ENCODE assay signal across 30 mouse cellular contexts in the genomic region with DNA sequence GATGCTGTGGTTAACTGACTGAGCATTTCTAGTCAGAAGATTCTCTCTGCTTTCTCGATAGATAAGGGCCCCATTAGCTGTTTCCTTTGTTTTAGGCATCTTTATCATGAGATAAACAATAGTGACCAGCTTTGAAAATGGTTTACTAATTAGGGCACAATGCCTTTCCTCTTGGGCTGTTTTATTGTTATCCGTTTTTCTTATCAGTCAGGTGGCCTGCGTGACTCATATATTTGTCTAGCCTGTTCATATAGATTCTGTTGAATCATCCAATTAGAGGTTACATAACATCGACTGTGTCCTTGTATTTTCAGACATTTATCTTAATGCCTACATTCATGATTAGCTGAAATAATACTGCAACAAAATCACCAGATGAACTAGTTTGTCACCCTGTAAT.
DNase-seq lines count a peak whose midpoint lies in the region; ATAC-seq and TF ChIP-seq lines count a peak whose summit lies in the region.
"Had no signal": no experiment of that assay in that cellular context is flagged by ENCODE, and none has a peak within 500 bp of the region (broad histone marks: within the 10 kb centered on the region; RNA-seq: fewer than 3 reads in every experiment).

No protein-coding gene starts in this region.

- no peak overlapping the region for H3K4me2 ChIP-seq in intestine, embryonic 16.5 days (ENCODE audit: low read depth, low read length)
- H3K4me2 ChIP-seq in heart, embryonic 12.5 days: no peak overlapping the region
- H3K4me2 ChIP-seq: embryonic facial prominence, embryonic 12.5 days; embryonic facial prominence, embryonic 15.5 days; heart, embryonic 11.5 days; heart, embryonic 15.5 days; hindbrain, embryonic 13.5 days had no signal

- H3K9ac ChIP-seq in intestine, embryonic 16.5 days (ENCODE audit: low read depth, low read length): no peak overlapping the region
- H3K9ac ChIP-seq in heart, embryonic 12.5 days: no peak overlapping the region
- H3K9ac ChIP-seq: embryonic facial prominence, embryonic 12.5 days; embryonic facial prominence, embryonic 15.5 days; forebrain, postnatal 0 days; heart, embryonic 15.5 days; hindbrain, embryonic 13.5 days had no signal

- H3K27me3 ChIP-seq in intestine, embryonic 16.5 days (replicated peaks; ENCODE audit: control insufficient read depth, insufficient read depth, low read length): no peaks in the 10 kb centered on the region
- H3K27me3 ChIP-seq in heart, embryonic 12.5 days (replicated peaks): no peaks in the 10 kb centered on the region
- H3K27me3 ChIP-seq in thymus, adult 2 months (ENCODE audit: control insufficient read depth, insufficient read depth, low read length): no peaks in the 10 kb centered on the region
- H3K27me3 ChIP-seq: CH12.LX; embryonic facial prominence, embryonic 12.5 days; embryonic facial prominence, embryonic 15.5 days; heart, embryonic 15.5 days; hindbrain, embryonic 13.5 days; Patski had no signal

- H3K9me3 ChIP-seq in intestine, embryonic 16.5 days (ENCODE audit: control insufficient read depth, low read length): no peaks in the 10 kb centered on the region
- H3K9me3 ChIP-seq in heart, embryonic 12.5 days (replicated peaks): no peaks in the 10 kb centered on the region
- H3K9me3 ChIP-seq: embryonic facial prominence, embryonic 12.5 days; embryonic facial prominence, embryonic 15.5 days; heart, embryonic 15.5 days; hindbrain, embryonic 10.5 days; hindbrain, embryonic 13.5 days had no signal

- DNase-seq in 416B (ENCODE audit: low read depth): peak; percentile 4
- DNase-seq in Muller cell, postnatal 12 days (ENCODE audit: inconsistent ontology term): peak; percentile 11
- peak; percentile 32 for DNase-seq in retina, embryonic 14.5 days (ENCODE audit: low spot score)
- no peak for DNase-seq in heart, adult 8-10 months (ENCODE audit: low spot score)
- no peak for DNase-seq in adrenal gland, postnatal 14 days
- no peak for DNase-seq in thymus, adult 2 months
- DNase-seq: adrenal gland, postnatal 36 days; B cell, adult 2 months; cerebellum, adult 2 months; cerebellum, adult 9-11 months; cerebellum, postnatal 25 days; forebrain, postnatal 0 days; gastrocnemius, postnatal 10 days; gastrocnemius, postnatal 36 days; heart, adult 2 months; heart, postnatal 10 days; heart, postnatal 36 days; kidney, adult 2 months had no signal

- no peak for TF ChIP-seq POLR2A in thymus, adult 2 months (IDR thresholded peaks at IDR 0.05; ENCODE audit: control insufficient read depth, extremely low read depth, insufficient read depth, low read length, poor library complexity)

- no peaks in the 10 kb centered on the region for H3K4me1 ChIP-seq in intestine, embryonic 16.5 days (ENCODE audit: control insufficient read depth, insufficient read depth, low read length)
- H3K4me1 ChIP-seq in heart, embryonic 12.5 days (replicated peaks): no peaks in the 10 kb centered on the region
- H3K4me1 ChIP-seq in thymus, adult 2 months (replicated peaks; ENCODE audit: control insufficient read depth, insufficient read depth, low read length): no peaks in the 10 kb centered on the region
- H3K4me1 ChIP-seq: embryonic facial prominence, embryonic 12.5 days; embryonic facial prominence, embryonic 15.5 days; heart, embryonic 15.5 days had no signal

- no peak for TF ChIP-seq CTCF in thymus, adult 2 months (IDR thresholded peaks at IDR 0.05; ENCODE audit: borderline replicate concordance, control insufficient read depth, extremely low read depth, insufficient read depth, low read length, poor library complexity)

- H3K27ac ChIP-seq in intestine, embryonic 16.5 days (ENCODE audit: low read length): no peak overlapping the region
- no peak overlapping the region for H3K27ac ChIP-seq in heart, embryonic 12.5 days (ENCODE audit: poor library complexity, severe bottlenecking)
- no peak overlapping the region for H3K27ac ChIP-seq in thymus, adult 2 months (ENCODE audit: control insufficient read depth, insufficient read depth, low read length)
- H3K27ac ChIP-seq: embryonic facial prominence, embryonic 12.5 days; embryonic facial prominence, embryonic 15.5 days; heart, adult 2 months; heart, embryonic 15.5 days; hindbrain, embryonic 10.5 days; hindbrain, embryonic 13.5 days had no signal

- 46% methylated on average over 4 of the region's 4 CpGs for WGBS in intestine, embryonic 16.5 days
- 44% methylated on average over 4 of the region's 4 CpGs for WGBS in heart, embryonic 12.5 days
- WGBS in thymus, adult 2 months: 68% methylated on average over 4 of the region's 4 CpGs

- no peak overlapping the region for H3K4me3 ChIP-seq in intestine, embryonic 16.5 days (ENCODE audit: low read length)
- H3K4me3 ChIP-seq in heart, embryonic 12.5 days: no peak overlapping the region
- no peak overlapping the region for H3K4me3 ChIP-seq in thymus, adult 2 months (ENCODE audit: control insufficient read depth, insufficient read depth, low read length)
- H3K4me3 ChIP-seq: embryonic facial prominence, embryonic 12.5 days; embryonic facial prominence, embryonic 15.5 days; heart, adult 2 months; heart, embryonic 15.5 days; hindbrain, embryonic 10.5 days; hindbrain, embryonic 13.5 days had no signal

- no peaks in the 10 kb centered on the region for H3K36me3 ChIP-seq in intestine, embryonic 16.5 days (ENCODE audit: control insufficient read depth, insufficient read depth, low read length)
- H3K36me3 ChIP-seq in heart, embryonic 12.5 days: no peaks in the 10 kb centered on the region
- no peaks in the 10 kb centered on the region for H3K36me3 ChIP-seq in thymus, adult 2 months (ENCODE audit: control insufficient read depth, insufficient read depth, low read length)
- H3K36me3 ChIP-seq: embryonic facial prominence, embryonic 12.5 days; embryonic facial prominence, embryonic 15.5 days; heart, embryonic 15.5 days; hindbrain, embryonic 10.5 days; hindbrain, embryonic 13.5 days had no signal

- peak; percentile 92 for ATAC-seq in intestine, embryonic 16.5 days
- ATAC-seq in heart, embryonic 12.5 days (ENCODE audit: insufficient number of reproducible peaks, low FRiP score): no peak
- ATAC-seq: forebrain, embryonic 14.5 days; forebrain, postnatal 0 days; hindbrain, embryonic 16.5 days; Patski had no signal

Comparison
In these comparisons a context has a peak if more than half of its experiments do, and no peak if none do; other contexts are left out.
1. DNase-seq: peak in 416B (single experiment), Muller cell, postnatal 12 days (single experiment) and retina, embryonic 14.5 days (single experiment); none in heart, adult 8-10 months (single experiment), adrenal gland, postnatal 14 days (single experiment) and thymus, adult 2 months (single experiment).